Mouse (Mus musculus) embryonic facial prominence, embryonic 13.5 days (tissue): Measurements from ENCODE around the gene Net1. TPM values are rescaled to one million over a fixed set of nuclear protein-coding genes. Genes with fewer than 3 reads are reported as not detected.

Source experiments
- ATAC-seq: fragments of 200-750 bp; cut with Nextera tagmentation; 2 replicates; pipeline ENCODE4 v1.8.0; 2017; ENCODE audit warnings: low read depth; ENCODE audit not compliant: insufficient number of reproducible peaks, insufficient read depth, low FRiP score, low TSS enrichment
- H3K27ac ChIP-seq: fragments of 300-500 bp; sonication (generic); 2 replicates; pipeline ENCODE4 v1.5.1; 2015; ENCODE audit warnings: moderate library complexity, mild to moderate bottlenecking, inconsistent platforms
- H3K27me3 ChIP-seq: fragments of 300-500 bp; sonication (generic); 2 replicates; pipeline ENCODE4 v1.6.1; 2015; ENCODE audit warnings: mild to moderate bottlenecking, inconsistent platforms
- H3K36me3 ChIP-seq: fragments of 300-500 bp; sonication (generic); 2 replicates; pipeline ENCODE4 v1.6.1; 2015; ENCODE audit warnings: mild to moderate bottlenecking, inconsistent platforms
- H3K4me1 ChIP-seq: fragments of 300-500 bp; sonication (generic); 2 replicates; pipeline ENCODE4 v1.6.1; 2015; ENCODE audit warnings: inconsistent platforms
- H3K4me2 ChIP-seq: fragments of 300-500 bp; sonication (generic); 2 replicates; pipeline ENCODE4 v1.6.1; 2015; ENCODE audit warnings: moderate library complexity, mild to moderate bottlenecking, inconsistent platforms
- H3K4me3 ChIP-seq: fragments of 300-500 bp; sonication (generic); 2 replicates; pipeline ENCODE4 v1.5.1; 2015; ENCODE audit warnings: mild to moderate bottlenecking, inconsistent platforms
- H3K9ac ChIP-seq: fragments of 300-500 bp; sonication (generic); 2 replicates; pipeline ENCODE4 v1.6.1; 2015; ENCODE audit warnings: mild to moderate bottlenecking, inconsistent platforms
- H3K9me3 ChIP-seq: fragments of 300-500 bp; sonication (generic); 2 replicates; pipeline ENCODE4 v1.6.1; 2016; ENCODE audit warnings: inconsistent platforms
- WGBS: fragments of 180-500 bp; shearing (Covaris S2); methylation state at CpG from one replicate; pipeline ENCODE4 v1.1.7; 2015; ENCODE audit warnings: mixed read lengths; 5-methylcytosine and 5-hydroxymethylcytosine counted together
- polyA plus RNA-seq: library from polyadenylated mRNA; unstranded; fragments of >200 nt; fragmentation: Nextera tagmentation; extraction: Ambion mirVana; gene quantifications from 2 replicates; pipeline ENCODE4 v1.2.1, GENCODE M21; 2015

Gene Net1
- polyA plus RNA-seq, 1 experiment from 2014 or later, result 137 TPM

GRCm38 (mm10) chr13:3889111-3889510 lies 28.9 kb downstream of the Net1 start:
- Histone ChIP-seq H3K27ac (no peak overlapping the region), H3K4me2 (peak overlapping the region; percentile 65; the same call in 1 of the 2 replicates), H3K9me3 (no peaks in the 10 kb centered on the region), H3K4me1 (peaks cover 22% of the 10 kb centered on the region), H3K4me3 (no peak overlapping the region), H3K36me3 (peaks cover 46% of the 10 kb centered on the region), H3K9ac (no peak overlapping the region), H3K27me3 (no peaks in the 10 kb centered on the region)
- 90% methylated on average over 3 of the region's 3 CpGs for WGBS
- no peak for ATAC-seq

GRCm38 (mm10) chr13:3886663-3887062 lies 31.4 kb downstream of the Net1 start:
- WGBS, result 90% methylated on average over 7 of the region's 7 CpGs
- Histone ChIP-seq H3K9ac (no peak overlapping the region), H3K4me1 (peaks cover 14% of the 10 kb centered on the region), H3K27ac (no peak overlapping the region), H3K9me3 (no peaks in the 10 kb centered on the region), H3K27me3 (no peaks in the 10 kb centered on the region), H3K36me3 (peaks cover 64% of the 10 kb centered on the region), H3K4me2 (no peak overlapping the region), H3K4me3 (no peak overlapping the region)
- ATAC-seq, result no peak

- Histone ChIP-seq H3K9me3 (no peaks in the 10 kb centered on the region), H3K4me1 (no peaks in the 10 kb centered on the region), H3K27me3 (no peaks in the 10 kb centered on the region), H3K4me3 (no peak overlapping the region), H3K4me2 (no peak overlapping the region), H3K36me3 (peaks cover 24% of the 10 kb centered on the region), H3K9ac (no peak overlapping the region), H3K27ac (peak overlapping the region; percentile 66)
- WGBS, result 37% methylated on average over 4 of the region's 4 CpGs
- ATAC-seq, result 0 out of 2 replicates have a peak, but pooled peaks have one; percentile 43
Observed at GRCm38 (mm10) chr13:3877679-3878220, 40.3 kb downstream of the Net1 start.

- Histone ChIP-seq H3K4me2 (no peak overlapping the region), H3K36me3 (peaks cover 20% of the 10 kb centered on the region), H3K4me3 (no peak overlapping the region), H3K27me3 (no peaks in the 10 kb centered on the region), H3K4me1 (no peaks in the 10 kb centered on the region), H3K9ac (no peak overlapping the region), H3K27ac (peak overlapping the region; percentile 66), H3K9me3 (no peaks in the 10 kb centered on the region)
- peak; percentile 82 for ATAC-seq
- WGBS, result 52% methylated on average over 6 of the region's 6 CpGs
Observed at GRCm38 (mm10) chr13:3877185-3877584, 40.8 kb downstream of the Net1 start.

- Histone ChIP-seq H3K27me3 (no peaks in the 10 kb centered on the region), H3K36me3 (peaks cover 12% of the 10 kb centered on the region), H3K4me1 (no peaks in the 10 kb centered on the region), H3K9ac (no peak overlapping the region), H3K9me3 (no peaks in the 10 kb centered on the region), H3K27ac (peak overlapping the region; percentile 66), H3K4me2 (no peak overlapping the region), H3K4me3 (no peak overlapping the region)
- no peak for ATAC-seq
- 78% methylated on average over 6 of the region's 6 CpGs for WGBS
Observed at GRCm38 (mm10) chr13:3876448-3876847, 41.6 kb downstream of the Net1 start.

- H3K4me3 ChIP-seq, result no peak overlapping the region
- H3K4me2 ChIP-seq, result no peak overlapping the region
- H3K27ac ChIP-seq, result no peak overlapping the region
- no peaks in the 10 kb centered on the region for H3K9me3 ChIP-seq
- no peak overlapping the region for H3K9ac ChIP-seq
- H3K4me1 ChIP-seq, result no peaks in the 10 kb centered on the region
- WGBS, result 93% methylated on average over 4 of the region's 4 CpGs
- no peaks in the 10 kb centered on the region for H3K27me3 ChIP-seq
- no peaks in the 10 kb centered on the region for H3K36me3 ChIP-seq
- no peak for ATAC-seq
Observed at GRCm38 (mm10) chr13:3872832-3873231, 45.2 kb downstream of the Net1 start.

- Histone ChIP-seq H3K4me2 (no peak overlapping the region), H3K9me3 (no peaks in the 10 kb centered on the region), H3K27me3 (no peaks in the 10 kb centered on the region), H3K9ac (no peak overlapping the region), H3K4me3 (no peak overlapping the region), H3K36me3 (no peaks in the 10 kb centered on the region), H3K27ac (no peak overlapping the region), H3K4me1 (no peaks in the 10 kb centered on the region)
- ATAC-seq, result no peak
Observed at GRCm38 (mm10) chr13:3869901-3870300, 48.1 kb downstream of the Net1 start.

- Histone ChIP-seq H3K9ac (no peak overlapping the region), H3K4me2 (no peak overlapping the region), H3K4me1 (no peaks in the 10 kb centered on the region), H3K27me3 (no peaks in the 10 kb centered on the region), H3K27ac (no peak overlapping the region), H3K4me3 (no peak overlapping the region), H3K9me3 (no peaks in the 10 kb centered on the region), H3K36me3 (no peaks in the 10 kb centered on the region)
- WGBS, result 81% methylated on average over 6 of the region's 6 CpGs
- ATAC-seq, result no peak
Observed at GRCm38 (mm10) chr13:3867158-3867557, 50.9 kb downstream of the Net1 start.

- Histone ChIP-seq H3K9ac (no peak overlapping the region), H3K27ac (no peak overlapping the region), H3K36me3 (no peaks in the 10 kb centered on the region), H3K27me3 (no peaks in the 10 kb centered on the region), H3K4me1 (no peaks in the 10 kb centered on the region), H3K4me2 (no peak overlapping the region), H3K9me3 (no peaks in the 10 kb centered on the region), H3K4me3 (no peak overlapping the region)
- no peak for ATAC-seq
- 88% methylated on average over 8 of the region's 8 CpGs for WGBS
Observed at GRCm38 (mm10) chr13:3866355-3867052, 51.5 kb downstream of the Net1 start.

- Histone ChIP-seq H3K36me3 (no peaks in the 10 kb centered on the region), H3K27me3 (no peaks in the 10 kb centered on the region), H3K4me3 (no peak overlapping the region), H3K9me3 (no peaks in the 10 kb centered on the region), H3K4me1 (no peaks in the 10 kb centered on the region), H3K9ac (no peak overlapping the region), H3K4me2 (no peak overlapping the region), H3K27ac (no peak overlapping the region)
- no peak for ATAC-seq
- WGBS, result 79% methylated on average over 14 of the region's 14 CpGs
Observed at GRCm38 (mm10) chr13:3865648-3866354, 52.2 kb downstream of the Net1 start.

GRCm38 (mm10) chr13:3862922-3863580 lies 55.0 kb downstream of the Net1 start:
- Histone ChIP-seq H3K36me3 (no peaks in the 10 kb centered on the region), H3K4me3 (no peak overlapping the region), H3K4me1 (no peaks in the 10 kb centered on the region), H3K27me3 (no peaks in the 10 kb centered on the region), H3K27ac (no peak overlapping the region), H3K4me2 (no peak overlapping the region), H3K9me3 (no peaks in the 10 kb centered on the region), H3K9ac (no peak overlapping the region)
- no peak for ATAC-seq
- 84% methylated on average over 10 of the region's 10 CpGs for WGBS
